Comparison of ENCODE assay signal across 13 mouse cellular contexts in genomic region chr1:55123046-55123445, GRCm38 (mm10).
"Had no signal": no experiment of that assay in that cellular context is flagged by ENCODE, and none has a peak within 500 bp of the region (broad histone marks: within the 10 kb centered on the region; RNA-seq: fewer than 3 reads in every experiment).

No protein-coding gene starts in this region.

- H3K4me1 ChIP-seq: midbrain, embryonic 13.5 days; midbrain, embryonic 15.5 days; neural tube, embryonic 12.5 days; stomach, embryonic 15.5 days had no signal

- H3K27ac ChIP-seq: midbrain, embryonic 13.5 days; midbrain, embryonic 15.5 days; neural tube, embryonic 12.5 days; stomach, embryonic 15.5 days; stomach, postnatal 0 days had no signal

- H3K36me3 ChIP-seq: midbrain, embryonic 13.5 days; midbrain, embryonic 15.5 days; neural tube, embryonic 12.5 days; stomach, embryonic 15.5 days had no signal

- ATAC-seq: midbrain, embryonic 13.5 days; midbrain, embryonic 15.5 days had no signal

- H3K9me3 ChIP-seq: midbrain, embryonic 13.5 days; midbrain, embryonic 15.5 days; neural tube, embryonic 12.5 days; stomach, embryonic 15.5 days had no signal

- H3K9ac ChIP-seq: lung, embryonic 14.5 days; midbrain, embryonic 13.5 days; midbrain, embryonic 15.5 days; neural tube, embryonic 12.5 days; stomach, embryonic 15.5 days had no signal

- H3K4me3 ChIP-seq: midbrain, embryonic 13.5 days; midbrain, embryonic 15.5 days; neural tube, embryonic 12.5 days; stomach, embryonic 15.5 days had no signal

- H3K27me3 ChIP-seq: midbrain, embryonic 13.5 days; midbrain, embryonic 15.5 days; neural tube, embryonic 12.5 days; stomach, embryonic 15.5 days had no signal

- DNase-seq: lung, embryonic 14.5 days; lung, postnatal 10 days; lung, postnatal 4 days; right cerebral cortex, postnatal 14 days; thymus, adult 2 months; thymus, postnatal 25 days; thymus, postnatal 4 days had no signal

- H3K4me2 ChIP-seq: lung, embryonic 14.5 days; midbrain, embryonic 11.5 days; midbrain, embryonic 13.5 days; midbrain, embryonic 15.5 days; neural tube, embryonic 12.5 days; stomach, embryonic 15.5 days had no signal
